Mouse (Mus musculus): ENCODE measurements at regions not wholly inside any gene's neighbourhood (a gene's known extent, or its start where the extent isn't known, plus 50 kb on each side); places are given as distances from the start of the nearest gene placed in this dataset.

- Histone ChIP-seq H3K36me3 (replicated peaks in 1 of 2; ENCODE audit: control insufficient read depth in 1 of 2, insufficient read depth in 1 of 2, low read length in 1 of 2) (no peaks in the 10 kb centered on the region), H3K4me1 (ENCODE audit: control insufficient read depth in 1 of 2, insufficient read depth in 2 of 2) (no peaks in the 10 kb centered on the region), H3K9ac (ENCODE audit: insufficient read depth, low read depth) (no peak overlapping the region), H3K27ac (ENCODE audit: insufficient read depth, low read depth) (no peak overlapping the region), H3K27me3 (replicated peaks) (no peaks in the 10 kb centered on the region), H3K4me2 (ENCODE audit: insufficient read depth, low read depth, poor library complexity, severe bottlenecking) (no peak overlapping the region), H3K79me2 (replicated peaks; ENCODE audit: control insufficient read depth, extremely low read depth, insufficient read depth, poor library complexity, severe bottlenecking) (no peaks in the 10 kb centered on the region), H3K9me3 (replicated peaks; ENCODE audit: low read length) (peaks cover 25% of the 10 kb centered on the region), H3K4me3 (replicated peaks in 1 of 3; ENCODE audit: low read depth in 2 of 3, low read length in 2 of 3, poor library complexity in 1 of 3) (no peak overlapping the region)
- dilution Hi-C loops (cut with MboI; ENCODE audit: extremely low pct_ligation_motif_present, extremely low pct_unique_long_range_greater_than_20kb, low sequenced_read_pairs) (no loop called here), in situ Hi-C loops (cut with MboI; ENCODE audit: low pct_ligation_motif_present, low pct_unique_long_range_greater_than_20kb, low sequenced_read_pairs) (no loop called here)
- TF ChIP-seq SIN3A (IDR thresholded peaks at IDR 0.05; ENCODE audit: low read length), result no peak
- no peak for TF ChIP-seq JUN (IDR thresholded peaks at IDR 0.05; ENCODE audit: insufficient read depth, low read depth, low read length)
- TF ChIP-seq HCFC1 (IDR thresholded peaks at IDR 0.05; ENCODE audit: low read depth, low read length), result no peak
- no peak for TF ChIP-seq MXI1 (IDR thresholded peaks at IDR 0.05; ENCODE audit: low read depth, low read length)
- TF ChIP-seq KAT2A (IDR thresholded peaks at IDR 0.05; ENCODE audit: insufficient replicate concordance, low read length), result no peak
- no peak for TF ChIP-seq ZC3H11A (IDR thresholded peaks at IDR 0.05; ENCODE audit: low read depth, low read length)
- no peak for TF ChIP-seq EP300 (IDR thresholded peaks at IDR 0.05; ENCODE audit: low read length)
- no peak for TF ChIP-seq GABPA (IDR thresholded peaks at IDR 0.05; ENCODE audit: insufficient replicate concordance, low read depth, low read length)
- no peak for TF ChIP-seq MEF2A (IDR thresholded peaks at IDR 0.05; ENCODE audit: borderline replicate concordance, low read depth, low read length)
- no peak for TF ChIP-seq JUND (conservative IDR thresholded peaks at IDR 0.05; ENCODE audit: low read depth, low read length)
- TF ChIP-seq SMC3 (IDR thresholded peaks at IDR 0.05; ENCODE audit: low read depth, low read length), result no peak
- TF ChIP-seq TCF12 (IDR thresholded peaks at IDR 0.05; ENCODE audit: low read depth, low read length), result no peak
- TF ChIP-seq CHD2 (IDR thresholded peaks at IDR 0.05; ENCODE audit: low read length), result no peak
- TF ChIP-seq NRF1 (IDR thresholded peaks at IDR 0.05; ENCODE audit: low read depth, low read length), result no peak
- DNase-seq (ENCODE audit: extremely low read depth), result no peak
Measured at GRCm38 (mm10) chr16:48028626-48029025, 254.9 kb upstream of the Dppa4 start.

- dilution Hi-C loops (cut with MboI; ENCODE audit: extremely low pct_ligation_motif_present, extremely low pct_unique_long_range_greater_than_20kb, low sequenced_read_pairs), result no loop called here
- no peak for TF ChIP-seq MAX (IDR thresholded peaks at IDR 0.05; ENCODE audit: low read length)
- no peak for TF ChIP-seq SIN3A (IDR thresholded peaks at IDR 0.05; ENCODE audit: low read length)
- no peak for TF ChIP-seq ZKSCAN1 (IDR thresholded peaks at IDR 0.05; ENCODE audit: borderline replicate concordance, low read depth, low read length)
- TF ChIP-seq MAFK (IDR thresholded peaks at IDR 0.05; ENCODE audit: insufficient replicate concordance, low read length), result no peak
- TF ChIP-seq CHD1 (IDR thresholded peaks at IDR 0.05; ENCODE audit: low read depth, low read length), result no peak
- TF ChIP-seq GABPA (IDR thresholded peaks at IDR 0.05; ENCODE audit: insufficient replicate concordance, low read depth, low read length), result no peak
- no peak for TF ChIP-seq ELF1 (IDR thresholded peaks at IDR 0.05; ENCODE audit: low read depth, low read length)
- TF ChIP-seq ETS1 (conservative IDR thresholded peaks at IDR 0.05; ENCODE audit: low read depth, low read length), result no peak
- no peak for TF ChIP-seq E2F4 (IDR thresholded peaks at IDR 0.05; ENCODE audit: insufficient replicate concordance, low read depth, low read length)
- TF ChIP-seq SMC3 (IDR thresholded peaks at IDR 0.05; ENCODE audit: low read depth, low read length), result no peak
- peaks cover 61% of the 10 kb centered on the region for H3K9me3 ChIP-seq (replicated peaks; ENCODE audit: low read length)
- no peak overlapping the region for H3K27ac ChIP-seq (ENCODE audit: insufficient read depth, low read depth)
- H3K4me2 ChIP-seq (ENCODE audit: insufficient read depth, low read depth, poor library complexity, severe bottlenecking), result no peak overlapping the region
- no peaks in the 10 kb centered on the region for H3K79me2 ChIP-seq (replicated peaks; ENCODE audit: control insufficient read depth, extremely low read depth, insufficient read depth, poor library complexity, severe bottlenecking)
- DNase-seq (ENCODE audit: extremely low read depth), result no peak
- no peaks in the 10 kb centered on the region for H3K4me1 ChIP-seq (ENCODE audit: control insufficient read depth in 1 of 2, insufficient read depth in 2 of 2)
- no peaks in the 10 kb centered on the region for H3K36me3 ChIP-seq (replicated peaks in 1 of 2; ENCODE audit: control insufficient read depth in 1 of 2, insufficient read depth in 1 of 2, low read length in 1 of 2)
- H3K4me3 ChIP-seq (replicated peaks in 1 of 3; ENCODE audit: low read depth in 2 of 3, low read length in 2 of 3, poor library complexity in 1 of 3), result no peak overlapping the region
- in situ Hi-C loops (cut with MboI; ENCODE audit: low pct_ligation_motif_present, low pct_unique_long_range_greater_than_20kb, low sequenced_read_pairs), result no loop called here
- H3K27me3 ChIP-seq (replicated peaks), result no peaks in the 10 kb centered on the region
- no peak overlapping the region for H3K9ac ChIP-seq (ENCODE audit: insufficient read depth, low read depth)
Measured at GRCm38 (mm10) chr16:48050853-48051252, 232.7 kb upstream of the Dppa4 start.
